Mouse (Mus musculus) T-cell, adult 66 days (primary cell): ENCODE data around the gene Serpina3f. TPM values are rescaled to one million over a fixed set of nuclear protein-coding genes. Genes with fewer than 3 reads are reported as not detected.

Experiments used
- total RNA-seq, 2 experiments: library from RNA; stranded (reverse); gene quantifications; 3 replicates in 1 of 2; 4 replicates in 1 of 2; pipeline ENCODE4 v1.2.4; 2023

Gene Serpina3f
- total RNA-seq: 1 to 10 TPM; 2.7 to 7.2 TPM

DNA sequence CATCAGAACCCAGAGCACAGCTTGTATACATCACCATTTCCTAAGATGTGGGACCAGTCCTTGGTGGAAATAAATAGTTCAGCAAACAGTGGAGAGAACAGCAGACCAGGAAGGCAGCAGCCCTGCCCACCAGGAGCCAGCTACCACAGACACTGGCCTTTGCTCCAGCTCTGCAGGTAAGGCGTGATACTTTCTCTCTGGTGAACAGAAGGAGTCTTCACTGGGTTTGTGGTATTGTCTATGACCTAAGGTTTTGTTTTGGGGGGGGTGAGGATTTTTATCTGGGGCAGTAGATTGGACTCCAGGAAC lies at the start of gene Serpina3f:
TSS of gene Serpina3f (plus strand) at position 100 of the 309 bp plus-strand sequence.

GRCm38 (mm10) chr12:104235915-104236314 lies 21.6 kb downstream of the Serpina3f start, which contains the start of gene Serpina3g:
Gene Serpina3g (plus strand): TSS chr12:104236245.

DNA sequence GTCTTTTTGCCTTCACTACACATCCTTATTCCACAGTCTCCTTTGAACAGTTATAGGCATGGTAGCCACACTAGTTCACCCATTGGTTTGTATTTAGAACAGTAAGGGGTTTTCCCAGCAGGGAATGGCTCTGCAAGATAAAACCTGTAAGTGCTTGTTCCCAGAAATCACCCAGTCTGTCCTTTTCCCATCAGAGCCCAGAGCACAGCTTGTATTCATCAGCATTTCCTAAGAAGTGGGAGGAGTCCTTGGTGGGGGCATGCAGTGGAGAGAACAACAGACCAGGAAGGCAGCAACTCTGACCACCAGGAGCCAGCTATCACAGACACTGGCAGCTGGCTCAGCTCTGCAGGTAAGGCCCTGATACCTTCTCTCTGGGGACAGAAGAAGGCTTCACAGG lies 48.5 kb downstream of the Serpina3f start, which contains the start of gene Serpina3i:
TSS of gene Serpina3i (plus strand) at position 260 of the 400 bp plus-strand sequence.

Other genes starting within 250 kb of the Serpina3f start
- not detected for gene Serpina11, start 224.6 kb upstream of the Serpina3f start, total RNA-seq
- under 1 TPM in 1 of 2 experiments, not detected in 1; 0.89 TPM for gene Serpina9, start 200.8 kb upstream of the Serpina3f start, total RNA-seq
- not detected for gene Serpina12, start 170.1 kb upstream of the Serpina3f start, total RNA-seq
- gene Serpina5, start 113.4 kb upstream of the Serpina3f start, total RNA-seq: not detected
- gene Serpina3a, start 101.8 kb upstream of the Serpina3f start, total RNA-seq: not detected
- gene Serpina3b, start 86.5 kb upstream of the Serpina3f start, total RNA-seq: not detected
- gene Serpina3c, start 60.7 kb upstream of the Serpina3f start, total RNA-seq: not detected
- 10 to 100 TPM; 29.4 to 49.8 TPM for gene Serpina3g, start 21.7 kb downstream of the Serpina3f start, total RNA-seq
- gene Serpina3i, start 48.6 kb downstream of the Serpina3f start, total RNA-seq: 1 to 10 TPM in 1 of 2 experiments, not detected in 1; 1.0 TPM
- not detected for gene Serpina3j, start 100.0 kb downstream of the Serpina3f start, total RNA-seq
- gene Serpina3k, start 123.9 kb downstream of the Serpina3f start, total RNA-seq: not detected
- not detected for gene Serpina3m, start 123.9 kb downstream of the Serpina3f start, total RNA-seq
- gene Serpina3n, start 192.2 kb downstream of the Serpina3f start, total RNA-seq: not detected